Mouse (Mus musculus) liver, postnatal 0 days (tissue): ENCODE measurements at regions not wholly inside any gene's neighbourhood (a gene's known extent, or its start where the extent isn't known, plus 50 kb on each side); places are given as distances from the start of the nearest gene placed in this dataset.

Experiments
- ATAC-seq: fragments of 200-750 bp; cut with Nextera tagmentation; 2 replicates; pipeline ENCODE4 v1.8.0; 2017; ENCODE audit warnings: mild to moderate bottlenecking, moderate library complexity
- DNase-seq: peaks from one replicate; pipeline ENCODE4 v3.0.0-alpha.2; 2016
- H3K27ac ChIP-seq: fragments of 300-500 bp; sonication (generic); 2 replicates; pipeline ENCODE4 v1.5.1; 2014; ENCODE audit warnings: antibody characterized with exemption, moderate library complexity, mild to moderate bottlenecking, low read depth
- H3K27me3 ChIP-seq: fragments of 300-500 bp; sonication (generic); 2 replicates; pipeline ENCODE4 v1.6.1; 2014; ENCODE audit warnings: low read length, control low read depth, mixed read lengths; ENCODE audit not compliant: insufficient read depth
- H3K36me3 ChIP-seq: fragments of 300-500 bp; sonication (generic); replicated peaks from 2 replicates; pipeline ENCODE4 v1.6.1; 2014; ENCODE audit warnings: mild to moderate bottlenecking, control low read depth, low read length, moderate library complexity, mixed read lengths; ENCODE audit not compliant: insufficient read depth
- H3K4me1 ChIP-seq: fragments of 300-500 bp; sonication (generic); 2 replicates; pipeline ENCODE4 v1.6.1; 2014; ENCODE audit warnings: antibody characterized with exemption, mild to moderate bottlenecking, control low read depth; ENCODE audit not compliant: insufficient read depth
- H3K4me2 ChIP-seq: fragments of 300-500 bp; sonication (generic); 2 replicates; pipeline ENCODE4 v1.6.1; 2014; ENCODE audit warnings: low read depth, mild to moderate bottlenecking, low read length, moderate library complexity, mixed read lengths
- H3K4me3 ChIP-seq: fragments of 300-500 bp; sonication (generic); 2 replicates; pipeline ENCODE4 v1.5.1; 2014; ENCODE audit warnings: low read depth, low read length
- H3K9ac ChIP-seq: fragments of 300-500 bp; sonication (generic); replicated peaks from 2 replicates; pipeline ENCODE4 v1.6.1; 2014; ENCODE audit warnings: mild to moderate bottlenecking, moderate library complexity
- H3K9me3 ChIP-seq: fragments of 300-500 bp; sonication (generic); 2 replicates; pipeline ENCODE4 v1.6.1; 2016; ENCODE audit warnings: mild to moderate bottlenecking, control low read depth, low read length, mixed read lengths
- CTCF ChIP-seq: sonication (generic); IDR thresholded peaks from 2 replicates; pipeline ENCODE4 v1.5.1; 2016; ENCODE audit warnings: antibody characterized with exemption, low read depth
- EP300 ChIP-seq: IDR thresholded peaks from 2 replicates; pipeline ENCODE4 v1.6.1; 2016; ENCODE audit warnings: antibody characterized with exemption, low read depth, mild to moderate bottlenecking
- WGBS: fragments of 180-500 bp; shearing (Covaris S2); extraction: QIAGEN DNeasy Blood & Tissue Kit; methylation state at CpG from one replicate; pipeline ENCODE4 v1.1.7; 2014; ENCODE audit not compliant: insufficient replicate concordance; 5-methylcytosine and 5-hydroxymethylcytosine counted together

- Histone ChIP-seq H3K27me3 (no peaks in the 10 kb centered on the region), H3K4me3 (no peak overlapping the region), H3K36me3 (no peaks in the 10 kb centered on the region), H3K4me2 (no peak overlapping the region), H3K9ac (no peak overlapping the region), H3K4me1 (no peaks in the 10 kb centered on the region), H3K9me3 (no peaks in the 10 kb centered on the region), H3K27ac (no peak overlapping the region)
- ATAC-seq = no peak
- no peak for DNase-seq
- TF ChIP-seq EP300 (no peak), CTCF (no peak)
- 39% methylated on average over 5 of the region's 5 CpGs for WGBS
These were observed 107.1 kb upstream of the Lyplal1 start for GRCm38 (mm10) chr1:186224231-186224630.

- ATAC-seq = no peak
- H3K27ac ChIP-seq = no peak overlapping the region
These were observed 106.3 kb upstream of the Lyplal1 start for GRCm38 (mm10) chr1:186223417-186223816.

GRCm38 (mm10) chr1:186218995-186219394 is 101.9 kb upstream of the Lyplal1 start:
- Histone ChIP-seq H3K27me3 (no peaks in the 10 kb centered on the region), H3K4me1 (no peaks in the 10 kb centered on the region), H3K36me3 (no peaks in the 10 kb centered on the region), H3K9me3 (no peaks in the 10 kb centered on the region), H3K4me2 (no peak overlapping the region), H3K27ac (no peak overlapping the region), H3K4me3 (no peak overlapping the region), H3K9ac (no peak overlapping the region)
- WGBS = 75% methylated on average over 4 of the region's 4 CpGs
- no peak for TF ChIP-seq CTCF
- TF ChIP-seq EP300 = no peak
- ATAC-seq (no peak), DNase-seq (no peak)

More at GRCm38 (mm10) chr1:186223417-186223816, 106.3 kb upstream of the Lyplal1 start:
- Histone ChIP-seq H3K9ac (no peak overlapping the region), H3K4me1 (no peaks in the 10 kb centered on the region), H3K36me3 (no peaks in the 10 kb centered on the region), H3K4me2 (no peak overlapping the region), H3K9me3 (no peaks in the 10 kb centered on the region), H3K27me3 (no peaks in the 10 kb centered on the region), H3K4me3 (no peak overlapping the region)
- DNase-seq = no peak
- TF ChIP-seq CTCF = no peak
- no peak for TF ChIP-seq EP300
- WGBS = 55% methylated on average over 7 of the region's 7 CpGs

- no peaks in the 10 kb centered on the region for H3K27me3 ChIP-seq
- no peaks in the 10 kb centered on the region for H3K36me3 ChIP-seq
- H3K4me3 ChIP-seq = no peak overlapping the region
- H3K4me1 ChIP-seq = no peaks in the 10 kb centered on the region
- TF ChIP-seq CTCF (no peak), EP300 (no peak)
- H3K9me3 ChIP-seq = no peaks in the 10 kb centered on the region; the same call in 1 of the 2 replicates
- no peak overlapping the region for H3K9ac ChIP-seq
- no peak overlapping the region for H3K4me2 ChIP-seq
- DNase-seq = no peak
- ATAC-seq = no peak
- 32% methylated on average over 3 of the region's 3 CpGs for WGBS
- no peak overlapping the region for H3K27ac ChIP-seq
These were observed 100.1 kb upstream of the Lyplal1 start for GRCm38 (mm10) chr1:186217198-186217597.

- Histone ChIP-seq H3K4me1 (no peaks in the 10 kb centered on the region), H3K27me3 (no peaks in the 10 kb centered on the region), H3K9me3 (no peaks in the 10 kb centered on the region), H3K36me3 (no peaks in the 10 kb centered on the region), H3K27ac (no peak overlapping the region), H3K9ac (no peak overlapping the region), H3K4me2 (no peak overlapping the region), H3K4me3 (no peak overlapping the region)
- 25% methylated on average over 1 of the region's 1 CpGs for WGBS
- ATAC-seq (no peak), DNase-seq (no peak)
- no peak for TF ChIP-seq CTCF
- TF ChIP-seq EP300 = no peak
These were observed 87.0 kb upstream of the Lyplal1 start for GRCm38 (mm10) chr1:186204151-186204550.

GRCm38 (mm10) chr1:186202536-186202935 is 85.4 kb upstream of the Lyplal1 start:
- Histone ChIP-seq H3K4me1 (no peaks in the 10 kb centered on the region), H3K36me3 (no peaks in the 10 kb centered on the region), H3K9me3 (no peaks in the 10 kb centered on the region), H3K4me2 (no peak overlapping the region), H3K27me3 (no peaks in the 10 kb centered on the region), H3K9ac (no peak overlapping the region), H3K4me3 (no peak overlapping the region), H3K27ac (no peak overlapping the region)
- ATAC-seq (no peak), DNase-seq (no peak)
- no peak for TF ChIP-seq CTCF
- TF ChIP-seq EP300 = no peak

GRCm38 (mm10) chr1:186198391-186198790 is 81.3 kb upstream of the Lyplal1 start:
- Histone ChIP-seq H3K4me2 (no peak overlapping the region), H3K27ac (no peak overlapping the region), H3K9me3 (no peaks in the 10 kb centered on the region), H3K27me3 (no peaks in the 10 kb centered on the region), H3K9ac (no peak overlapping the region), H3K36me3 (no peaks in the 10 kb centered on the region), H3K4me3 (no peak overlapping the region), H3K4me1 (no peaks in the 10 kb centered on the region)
- DNase-seq = no peak
- no peak for ATAC-seq
- TF ChIP-seq EP300 = no peak
- TF ChIP-seq CTCF = no peak
- WGBS = 71% methylated on average over 1 of the region's 1 CpGs
